Mouse (Mus musculus) R1 (cell line): ENCODE data around the gene Ptpn1.

Experiments
- DNase-seq: peaks from one replicate; pipeline ENCODE4 v3.0.0-alpha.2; 2018; ENCODE audit warnings: low read depth, low spot score

Gene Ptpn1

DNA sequence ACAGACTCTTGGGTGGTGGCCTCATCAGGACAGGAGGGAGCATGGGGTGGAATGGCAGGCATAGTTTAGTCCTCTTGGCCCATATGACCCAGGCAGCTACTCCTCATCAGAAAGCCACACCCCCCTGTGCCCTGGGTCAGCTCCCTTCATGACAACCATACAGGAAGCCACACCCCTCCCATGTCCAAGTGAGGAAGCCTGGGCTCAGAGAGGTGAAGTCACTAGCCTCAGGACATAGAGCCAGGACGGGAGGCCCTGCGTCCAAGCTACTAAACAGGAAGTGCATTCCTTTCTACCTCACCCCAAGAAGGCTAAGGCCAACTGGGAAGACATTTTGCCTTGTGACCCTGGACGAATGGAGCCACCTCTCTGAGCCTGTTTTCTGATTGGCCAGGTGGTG lies 73.8 kb downstream of the Ptpn1 start:
- peak; percentile 64 for DNase-seq

DNA sequence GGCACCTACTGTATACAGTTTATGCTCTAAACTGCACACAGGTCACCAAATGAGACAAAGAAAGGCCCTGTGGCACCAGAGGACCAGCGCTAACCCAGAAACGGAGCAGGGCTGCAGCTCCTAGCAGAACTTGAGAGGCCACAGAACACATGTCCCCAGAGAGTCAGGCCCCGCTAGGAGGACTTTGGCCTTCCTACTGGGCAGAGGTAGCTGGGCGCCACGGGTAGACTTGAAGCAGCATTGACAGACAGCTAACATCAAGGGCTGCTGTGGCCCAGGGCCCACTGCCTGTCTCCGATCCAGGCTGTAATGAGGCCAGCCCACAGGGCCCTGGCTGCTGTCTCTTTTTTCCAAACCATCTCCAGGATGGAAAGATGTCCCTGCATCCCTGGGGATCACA lies 74.6 kb downstream of the Ptpn1 start:
- no peak for DNase-seq

DNA sequence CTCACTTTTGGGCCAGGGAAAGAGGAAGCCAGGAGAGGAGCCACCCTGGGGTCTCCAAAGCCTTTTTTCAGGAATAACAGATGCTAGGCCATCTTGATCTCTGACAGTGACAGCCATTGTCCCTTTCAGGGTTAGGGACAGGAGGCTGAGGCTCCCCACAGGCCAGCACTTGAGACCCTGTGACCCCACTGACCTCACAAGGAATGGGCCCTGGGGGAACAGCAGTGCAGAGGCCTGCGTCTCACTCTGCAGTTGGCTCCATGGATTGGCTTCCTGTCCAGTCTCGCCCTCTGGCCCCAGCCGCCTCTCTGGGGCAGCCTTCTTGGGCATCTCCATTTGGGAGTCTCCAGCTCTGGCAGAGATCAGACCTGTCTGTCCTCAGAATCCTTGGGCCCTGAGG lies 76.3 kb downstream of the Ptpn1 start:
- no peak for DNase-seq

DNA sequence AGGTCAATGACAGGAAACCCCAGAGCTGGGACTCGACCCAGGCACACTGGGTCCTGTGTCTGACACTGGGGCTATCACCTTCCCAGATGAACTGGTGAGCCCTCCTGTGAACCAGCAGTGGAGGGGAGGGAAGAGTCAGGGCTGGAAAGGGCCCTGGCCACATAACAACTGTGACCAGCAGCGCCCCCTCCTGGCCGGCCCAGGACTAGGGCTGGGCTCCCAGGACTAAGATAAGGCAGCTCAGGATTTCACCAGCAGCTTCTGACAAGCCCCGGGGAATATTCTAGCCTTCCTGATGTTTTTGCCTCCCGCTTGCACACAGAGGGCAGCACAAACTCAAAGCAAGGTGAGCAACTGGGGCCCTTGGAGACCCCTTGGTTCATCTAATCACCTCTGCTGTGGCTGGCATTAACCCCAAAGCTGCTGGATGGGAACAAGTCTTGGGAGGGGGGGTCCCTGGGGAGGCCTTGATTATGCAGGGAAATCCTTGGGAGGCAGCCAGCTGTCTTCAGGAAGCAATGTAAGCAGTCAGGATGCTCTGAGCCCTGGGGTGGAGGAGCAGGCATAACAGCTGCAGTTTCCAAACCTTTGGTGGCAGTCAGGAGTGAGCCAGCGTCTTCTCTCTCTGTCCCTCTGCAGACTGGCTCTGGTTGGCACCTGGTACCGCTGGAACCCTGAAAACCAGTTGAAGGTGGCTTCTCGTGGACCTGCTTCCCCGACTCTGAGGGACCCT lies 78.2 kb downstream of the Ptpn1 start, which contains the start of gene Ripor3:
Gene Ripor3 (minus strand): TSS at position 683 of the 733 bp plus-strand sequence.
- DNase-seq: peak; percentile 68

DNA sequence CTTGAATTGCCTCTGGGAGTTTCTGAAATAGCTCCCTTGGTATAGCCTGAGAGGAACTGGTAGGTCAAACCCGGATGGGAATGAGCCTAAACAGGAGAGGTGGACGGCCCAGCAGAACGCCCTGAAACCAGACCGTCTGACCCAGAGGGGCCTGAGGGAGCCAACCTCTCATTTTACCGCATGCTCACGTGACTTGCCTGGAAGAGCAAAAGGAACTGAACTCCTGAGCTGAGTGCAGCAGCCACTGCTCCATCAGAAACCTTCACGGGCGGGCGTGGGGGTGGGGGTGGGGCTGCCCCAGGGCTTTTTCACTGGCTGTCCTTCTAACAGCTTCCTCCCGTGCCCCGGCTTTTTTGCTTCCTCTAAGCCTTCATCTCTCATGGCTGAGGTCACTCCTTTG lies 79.0 kb downstream of the Ptpn1 start:
- DNase-seq: no peak

DNA sequence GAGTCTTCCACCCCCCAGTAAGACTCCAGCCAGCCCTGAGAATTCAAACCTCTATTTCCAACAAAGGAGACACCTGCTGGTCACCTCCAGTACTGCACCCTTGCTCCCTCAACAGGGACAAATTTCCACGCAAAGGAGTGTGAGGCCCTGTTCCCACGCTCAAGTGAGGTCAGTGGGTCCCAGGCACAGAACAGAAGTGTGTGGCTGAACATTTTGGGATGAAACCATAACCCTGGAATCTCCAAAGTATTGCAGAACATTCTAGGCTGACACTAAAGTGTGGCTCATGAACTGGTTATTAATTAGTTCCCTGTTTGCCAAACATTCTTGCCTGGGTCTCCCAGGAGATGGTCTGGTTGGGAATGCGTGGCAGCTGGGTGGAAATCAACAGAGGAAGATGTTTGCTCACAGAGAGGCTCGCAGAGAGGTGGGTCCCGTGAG lies 85.1 kb downstream of the Ptpn1 start:
- peak; percentile 73 for DNase-seq

DNA sequence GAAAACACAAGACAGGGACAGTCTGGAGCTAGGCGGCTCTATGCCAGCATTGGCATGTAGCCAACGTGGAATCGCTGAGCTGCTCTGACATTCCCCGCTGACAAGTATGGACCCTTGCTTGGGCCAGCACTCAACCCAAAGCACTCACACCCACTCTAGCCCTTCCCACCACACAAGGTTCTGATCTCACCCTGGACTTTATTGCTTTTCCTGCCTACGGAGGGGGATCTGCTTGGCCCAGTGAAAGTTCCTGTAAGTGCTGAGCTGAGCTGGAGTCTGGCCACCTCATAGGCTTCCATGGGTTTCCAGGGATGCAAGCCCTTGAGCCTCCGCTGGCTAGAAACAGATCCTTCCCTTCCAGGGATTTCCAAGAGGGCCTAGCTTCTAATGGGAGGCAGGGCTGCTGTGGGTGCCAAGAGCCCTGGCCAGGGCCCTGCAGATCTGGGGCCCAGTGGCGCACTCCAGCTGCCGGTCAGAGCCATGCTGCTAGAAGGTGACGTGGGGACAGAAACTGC lies 87.4 kb downstream of the Ptpn1 start:
- DNase-seq: no peak

DNA sequence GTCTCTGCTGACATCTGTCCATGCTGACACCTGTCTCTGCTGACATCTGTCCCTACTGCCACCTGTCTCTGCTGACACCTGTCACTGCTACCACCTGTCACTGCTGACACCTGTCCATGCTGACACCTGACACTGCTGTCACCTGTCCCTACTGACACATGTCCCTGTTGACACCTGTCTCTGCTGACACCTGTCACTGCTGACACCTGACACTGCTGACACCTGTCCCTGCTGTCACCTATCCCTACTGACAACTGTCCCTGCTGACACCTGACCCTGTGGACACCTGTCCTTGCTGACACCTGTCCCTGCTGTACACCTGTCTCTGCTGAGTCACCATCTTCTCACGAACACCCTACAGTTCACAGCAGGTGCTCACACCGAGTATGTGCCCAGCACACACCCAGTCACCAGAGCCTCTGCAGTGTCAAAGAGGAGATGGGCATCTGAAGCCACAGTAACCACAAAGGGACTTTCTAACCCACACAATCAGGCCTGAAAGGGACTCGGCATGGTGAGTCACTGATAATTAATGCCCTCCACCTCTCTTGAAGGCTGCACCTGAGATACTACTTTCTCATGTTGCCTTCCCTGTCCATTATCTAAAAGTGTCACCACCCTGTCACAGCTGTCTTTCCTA lies 92.0 kb downstream of the Ptpn1 start:
- no peak for DNase-seq

DNA sequence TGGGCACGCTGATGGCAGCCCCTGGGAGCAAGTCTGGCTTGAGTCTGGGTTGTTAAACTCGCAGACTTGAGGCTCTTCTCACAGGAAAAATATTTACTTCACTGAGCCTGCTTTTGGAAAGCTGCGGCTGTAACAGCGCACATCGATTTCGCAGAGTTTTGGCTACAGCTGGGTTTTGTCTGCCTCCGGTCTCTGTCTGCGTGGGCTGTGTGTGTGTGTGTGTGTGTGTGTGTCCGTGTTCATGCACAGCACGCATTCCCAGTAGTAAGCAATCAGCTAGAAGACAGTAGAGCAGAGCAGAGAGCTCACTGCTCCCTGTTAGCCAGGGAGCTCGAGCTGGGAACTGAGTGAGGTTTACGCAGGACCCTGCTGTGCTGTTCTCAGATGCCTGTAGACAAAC lies 93.3 kb downstream of the Ptpn1 start:
- no peak for DNase-seq

DNA sequence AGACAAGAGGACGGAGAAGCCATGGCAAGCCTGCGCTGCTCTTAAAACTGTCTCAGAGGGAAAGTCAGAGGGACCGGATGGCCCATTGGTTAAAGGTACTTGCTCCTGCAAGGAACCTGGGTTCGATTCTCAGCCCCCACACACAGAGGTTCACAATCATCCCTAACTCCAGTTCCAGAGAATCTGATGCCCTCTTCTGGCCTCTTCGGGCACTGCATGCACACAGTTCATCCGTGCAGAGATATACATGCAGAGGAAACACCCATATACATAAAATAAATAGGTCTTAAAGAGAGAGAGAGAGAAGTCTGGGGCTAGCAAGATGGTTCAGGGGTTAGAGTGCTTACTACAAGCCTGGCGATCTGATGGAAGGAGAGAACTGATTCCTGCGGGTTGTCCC lies 94.0 kb downstream of the Ptpn1 start:
- DNase-seq: peak; percentile 57

DNA sequence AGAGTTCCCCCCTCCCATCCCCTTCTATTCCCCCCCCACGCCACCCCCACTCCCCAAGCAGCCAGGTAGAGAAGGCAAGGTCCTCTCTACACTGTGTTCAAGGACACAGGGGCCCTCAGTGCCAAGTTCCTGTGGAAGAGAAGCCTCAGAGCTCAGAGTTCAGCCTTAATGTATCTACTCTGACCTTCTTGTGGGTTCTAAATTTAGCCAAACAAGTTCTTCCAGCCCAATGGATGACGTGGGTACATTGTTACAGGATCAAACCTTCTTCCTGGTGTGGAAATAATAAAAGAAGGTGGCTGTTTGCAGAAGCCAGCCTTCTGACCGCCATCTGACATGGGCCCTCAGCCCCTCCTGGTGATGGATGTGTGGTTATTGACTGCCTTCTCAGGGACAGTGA lies 94.6 kb downstream of the Ptpn1 start:
- no peak for DNase-seq

DNA sequence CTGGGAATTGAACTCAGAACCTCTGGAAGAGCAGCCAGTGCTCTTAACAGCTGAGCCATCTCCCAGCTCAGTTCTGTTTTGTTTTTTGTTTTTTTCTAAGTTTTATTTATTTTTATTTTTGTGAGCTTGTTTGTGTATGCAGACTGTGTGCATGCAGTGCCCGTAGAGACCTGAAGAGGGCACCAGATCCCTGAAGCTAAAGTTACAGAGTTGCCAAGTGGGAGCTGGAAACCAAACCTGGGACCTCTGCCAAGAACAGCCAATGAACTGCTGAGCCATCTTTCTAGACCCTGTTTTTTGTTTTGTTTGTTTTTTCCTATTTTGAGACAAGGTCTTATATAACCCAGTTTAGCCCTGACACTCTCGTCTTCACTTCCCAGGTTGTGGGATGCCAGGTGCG lies 96.5 kb downstream of the Ptpn1 start:
- peak; percentile 44 for DNase-seq
